Mouse (Mus musculus): ENCODE measurements around the gene Ncam2.
"Not testable (repeated sequence)": the region's sequence is repeated elsewhere in the genome, so short reads cannot be mapped to it uniquely, and the experiment has no call there.

Gene Ncam2

GRCm38 (mm10) chr16:81285882-81286281, 85.4 kb downstream of the Ncam2 start:
- DNase-seq (ENCODE audit: low read depth, low spot score), result no peak

GRCm38 (mm10) chr16:81303806-81304205, 103.3 kb downstream of the Ncam2 start:
- DNase-seq (ENCODE audit: low read depth, low spot score), result no peak

DNA sequence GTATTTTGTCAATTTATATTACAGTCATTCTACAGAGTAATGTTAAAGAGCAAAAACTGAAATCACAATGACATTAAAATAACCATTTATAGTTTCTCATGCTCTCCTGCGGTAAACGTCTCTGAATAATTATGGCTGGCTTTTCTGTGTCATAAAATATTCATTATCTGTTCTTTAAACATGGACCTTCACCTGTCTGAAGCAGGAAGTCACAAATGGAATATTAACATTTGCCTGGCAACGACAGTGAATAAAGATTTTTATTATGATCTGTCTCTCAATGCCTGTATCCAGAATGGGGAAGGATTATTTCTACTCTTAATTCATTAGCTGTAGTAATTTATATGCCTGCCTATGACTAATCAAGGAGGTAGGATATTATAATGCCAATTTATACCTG, 108.7 kb downstream of the Ncam2 start:
- no peak for DNase-seq (ENCODE audit: low read depth, low spot score)

GRCm38 (mm10) chr16:81319037-81319436, 118.5 kb downstream of the Ncam2 start:
- DNase-seq (ENCODE audit: low read depth, low spot score), result no peak

- peak; percentile 52 for DNase-seq (ENCODE audit: low read depth, low spot score)
Observed at GRCm38 (mm10) chr16:81330539-81330938, 130.0 kb downstream of the Ncam2 start.

GRCm38 (mm10) chr16:81365901-81366300, 165.4 kb downstream of the Ncam2 start:
- no peak for DNase-seq (ENCODE audit: low read depth, low spot score)

GRCm38 (mm10) chr16:81374234-81374633, 173.7 kb downstream of the Ncam2 start:
- no peak for DNase-seq (ENCODE audit: low read depth, low spot score)

DNA sequence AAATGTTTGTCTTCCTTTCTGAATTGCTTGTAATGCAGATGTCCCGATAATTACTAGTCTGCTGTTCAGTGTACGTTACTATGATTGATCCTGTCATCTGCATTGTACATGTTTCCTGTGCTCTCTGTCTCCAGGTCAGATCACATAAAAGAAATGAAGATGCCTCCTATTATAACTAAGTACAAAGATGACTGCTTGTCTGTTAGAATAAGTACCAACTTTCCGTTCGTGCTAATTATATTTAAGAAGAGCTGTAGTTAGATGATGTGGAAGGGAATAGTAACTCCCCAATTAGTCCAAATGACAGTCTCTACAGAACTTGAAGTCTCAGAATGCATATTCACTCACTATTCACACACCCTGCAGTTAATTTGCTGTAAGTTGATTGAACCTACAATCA, 179.9 kb downstream of the Ncam2 start:
- DNase-seq (ENCODE audit: low read depth, low spot score), result no peak

- DNase-seq (ENCODE audit: low read depth, low spot score), result no peak
Observed at GRCm38 (mm10) chr16:81388646-81389045, 188.1 kb downstream of the Ncam2 start.

DNA sequence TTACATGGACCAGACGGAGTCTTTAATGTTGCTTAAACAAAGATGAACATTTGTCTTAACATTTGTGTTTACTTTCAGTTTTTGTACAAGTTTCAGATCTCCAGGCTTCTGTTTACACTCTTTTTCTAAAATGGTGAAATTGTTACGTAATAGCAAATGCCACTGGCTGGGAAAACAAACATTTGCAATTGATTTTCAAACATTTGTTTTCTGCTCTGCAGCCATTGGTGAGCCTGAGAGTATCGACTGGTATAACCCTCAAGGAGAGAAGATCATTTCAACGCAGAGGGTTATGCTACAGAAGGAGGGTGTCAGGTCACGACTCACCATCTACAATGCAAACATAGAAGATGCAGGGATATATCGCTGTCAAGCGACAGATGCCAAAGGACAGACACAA, 234.1 kb downstream of the Ncam2 start:
- no peak for DNase-seq (ENCODE audit: low read depth, low spot score)

DNA sequence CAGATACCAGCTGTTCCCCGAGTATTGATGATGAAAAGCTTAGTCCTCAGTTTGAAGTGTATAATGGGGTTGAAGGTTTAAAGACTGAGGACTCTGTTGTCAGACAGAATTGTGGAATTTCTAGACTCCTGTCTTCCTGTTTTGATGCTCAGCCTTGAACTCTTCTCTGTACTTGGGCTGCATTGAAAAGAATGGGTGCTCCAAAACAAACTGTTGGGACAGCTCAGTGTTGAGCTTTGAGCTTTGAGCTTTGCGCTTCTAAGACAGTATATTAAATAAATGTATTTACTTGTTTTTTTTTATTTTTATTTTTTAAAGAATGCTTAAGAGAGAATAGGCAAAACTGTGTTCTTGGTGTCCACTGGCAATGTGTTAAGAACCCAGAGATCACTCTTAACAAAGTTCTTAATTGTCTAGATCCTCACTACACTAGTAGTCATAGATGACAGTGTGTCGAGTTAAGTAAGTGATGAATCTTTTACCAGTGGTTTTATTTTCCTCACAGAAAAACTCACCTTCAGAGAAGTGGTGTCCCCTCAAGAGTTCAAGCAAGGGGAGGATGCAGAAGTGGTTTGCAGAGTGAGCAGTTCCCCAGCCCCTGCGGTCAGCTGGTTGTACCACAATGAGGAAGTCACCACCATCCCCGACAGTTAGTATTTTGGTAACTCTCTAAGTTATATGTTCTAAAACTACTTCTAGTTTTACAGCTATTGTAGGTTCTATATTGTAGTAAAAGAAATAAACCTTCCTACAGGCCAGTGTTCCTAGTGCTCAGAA, 236.8 kb downstream of the Ncam2 start:
- DNase-seq (ENCODE audit: low read depth, low spot score), result no peak

- DNase-seq (ENCODE audit: low read depth, low spot score), result no peak
Observed at GRCm38 (mm10) chr16:81437868-81438249, 237.4 kb downstream of the Ncam2 start.

- no peak for DNase-seq (ENCODE audit: low read depth, low spot score)
Observed at GRCm38 (mm10) chr16:81450851-81451250, 250.4 kb downstream of the Ncam2 start.

DNA sequence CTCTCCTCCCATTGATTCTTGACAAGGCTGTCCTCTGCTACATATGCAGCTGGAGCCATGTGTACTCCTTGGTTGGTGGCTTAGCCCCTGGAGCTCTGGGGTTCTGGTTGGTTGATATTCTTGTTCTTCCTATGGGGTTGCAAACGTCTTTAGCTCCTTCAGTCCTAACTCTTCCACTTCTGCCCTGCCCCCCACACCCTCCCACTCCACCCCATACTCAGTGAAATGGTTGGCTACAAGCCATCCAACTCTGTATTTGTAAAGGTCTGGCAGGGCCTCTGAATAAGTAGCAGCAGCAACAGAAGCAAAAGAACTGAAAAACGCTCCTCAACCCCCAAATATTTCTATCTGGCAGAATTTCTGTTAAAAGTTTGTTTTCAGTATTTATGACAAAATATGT, 252.5 kb downstream of the Ncam2 start:
- DNase-seq (ENCODE audit: low read depth, low spot score), result no peak

DNA sequence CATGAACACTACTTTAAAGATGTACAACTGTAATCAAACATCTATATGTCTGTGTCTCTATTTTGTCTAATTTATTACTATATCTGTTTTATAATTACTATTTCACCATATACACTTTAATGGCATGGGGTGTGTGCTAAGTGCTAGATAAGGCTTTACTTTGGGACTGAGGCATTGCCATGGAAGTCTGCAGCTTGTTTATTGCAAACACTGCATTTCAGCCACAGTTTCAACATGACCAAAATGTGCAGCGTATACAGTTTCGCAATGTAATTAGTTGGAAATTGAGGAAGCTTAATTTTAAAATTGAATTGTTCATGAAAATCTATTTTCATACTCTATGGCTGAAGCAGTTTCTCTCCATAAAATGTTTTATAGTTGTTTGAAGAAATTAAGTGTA, 254.0 kb downstream of the Ncam2 start:
- DNase-seq (ENCODE audit: low read depth, low spot score), result no peak

- not testable (repeated sequence) for DNase-seq (ENCODE audit: low read depth, low spot score)
Observed at GRCm38 (mm10) chr16:81462731-81463130, 262.2 kb downstream of the Ncam2 start.

DNA sequence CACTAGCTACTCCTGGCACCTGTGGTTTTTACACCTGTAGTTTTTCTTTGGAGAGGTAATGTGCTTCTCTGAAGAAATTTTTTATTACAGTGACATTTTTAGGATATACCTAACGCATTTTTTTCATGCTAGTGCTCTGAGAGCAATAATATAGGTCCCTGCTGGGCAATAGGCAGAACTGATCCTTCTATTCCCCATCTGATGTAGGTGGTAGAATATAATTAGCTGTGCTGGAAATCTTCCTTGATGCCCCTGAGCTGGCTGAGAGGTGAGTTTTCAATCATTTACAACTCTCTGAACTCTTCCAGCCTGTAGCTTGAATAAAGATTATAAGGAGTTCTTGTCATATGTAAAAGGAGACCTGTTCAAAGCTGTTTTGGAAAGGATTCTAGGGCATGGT, 272.4 kb downstream of the Ncam2 start:
- no peak for DNase-seq (ENCODE audit: low read depth, low spot score)

GRCm38 (mm10) chr16:81481058-81481457, 280.6 kb downstream of the Ncam2 start:
- DNase-seq (ENCODE audit: low read depth, low spot score), result no peak

DNA sequence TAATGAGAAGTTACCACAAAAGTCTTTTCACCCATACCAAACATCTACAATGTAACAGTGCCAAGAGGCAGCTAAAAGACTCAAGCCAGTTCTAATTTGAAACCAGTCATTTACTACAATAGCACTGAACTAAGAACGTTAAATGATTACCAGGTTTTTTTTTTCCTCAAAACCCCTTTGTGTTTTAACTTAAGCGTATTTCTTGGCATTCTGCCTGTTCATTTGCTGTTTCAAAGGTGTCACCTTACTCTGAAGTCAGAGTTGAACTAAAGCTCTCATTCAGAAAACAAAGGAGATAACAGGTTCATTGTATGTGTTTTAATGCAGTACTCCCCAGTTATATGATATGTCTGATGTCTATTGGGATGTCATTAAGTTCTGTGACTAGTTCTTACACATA, 295.6 kb downstream of the Ncam2 start:
- no peak for DNase-seq (ENCODE audit: low read depth, low spot score)

GRCm38 (mm10) chr16:81502578-81502977, 302.1 kb downstream of the Ncam2 start:
- no peak for DNase-seq (ENCODE audit: low read depth, low spot score)

DNA sequence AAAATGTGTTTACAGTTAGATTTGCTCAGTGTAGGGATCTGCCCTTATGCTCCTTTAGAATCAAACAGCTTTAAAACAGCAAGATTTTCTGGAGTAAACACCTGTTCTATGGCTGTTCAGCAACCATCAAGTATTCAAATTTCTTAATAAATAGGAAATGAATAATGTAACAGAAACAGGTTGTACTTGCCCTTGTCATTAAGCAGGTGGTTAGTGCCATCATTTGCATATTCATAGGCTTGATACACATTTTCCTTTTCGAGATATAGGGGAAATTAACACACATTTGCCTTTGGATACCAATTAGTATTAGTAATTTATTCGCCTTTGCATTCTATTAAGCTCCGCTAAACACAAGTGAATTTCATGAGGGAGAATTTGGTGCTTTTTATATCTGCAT, 335.7 kb downstream of the Ncam2 start:
- DNase-seq (ENCODE audit: low read depth, low spot score), result no peak

DNA sequence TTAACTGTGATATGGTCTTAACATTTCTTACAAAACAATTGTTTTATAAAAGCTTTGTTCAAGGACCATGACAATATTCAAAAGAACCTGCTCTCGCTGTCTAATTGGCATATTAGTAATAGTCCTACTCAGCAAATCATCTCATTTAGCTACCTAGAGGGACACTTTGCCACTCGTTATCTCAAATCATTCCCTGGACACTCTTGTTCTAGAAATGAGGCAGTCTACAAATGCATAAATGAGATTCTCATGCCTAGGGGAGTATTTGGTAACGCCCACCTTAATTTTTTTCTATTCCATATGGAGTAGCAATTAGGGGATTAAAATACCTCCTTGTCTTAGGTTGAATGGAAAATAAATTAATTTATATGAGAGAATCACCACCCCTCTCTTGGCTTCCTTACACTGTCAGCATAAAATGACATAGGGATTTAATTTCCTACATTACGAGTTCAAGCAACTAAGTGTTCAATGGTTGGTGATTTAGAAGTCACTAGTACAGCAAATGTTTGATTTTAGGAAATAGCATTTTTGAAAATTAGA, 387.1 kb downstream of the Ncam2 start:
- DNase-seq (ENCODE audit: low read depth, low spot score), result no peak

DNA sequence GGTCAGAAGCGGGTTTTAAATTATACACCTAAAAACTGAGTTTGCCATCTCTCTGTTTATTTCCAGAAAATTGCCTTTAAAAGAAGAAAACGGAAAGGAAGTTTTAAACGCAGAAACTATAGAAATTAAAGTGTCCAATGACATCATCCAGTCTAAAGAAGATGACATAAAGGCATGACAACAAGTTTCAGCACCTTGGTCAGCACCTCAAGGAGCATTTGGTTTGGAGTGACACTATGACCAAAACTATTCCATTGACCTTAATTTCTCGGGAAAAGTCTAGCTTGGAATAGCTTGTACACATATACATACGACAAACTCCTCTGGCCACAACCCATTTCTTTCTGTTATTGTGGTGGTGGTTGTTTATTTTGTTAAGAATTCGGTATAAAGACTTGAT, 422.8 kb downstream of the Ncam2 start:
- DNase-seq (ENCODE audit: low read depth, low spot score), result peak; percentile 51

- no peak for DNase-seq (ENCODE audit: low read depth, low spot score)
Observed at GRCm38 (mm10) chr16:81623776-81624175, 423.3 kb downstream of the Ncam2 start.
